Mouse (Mus musculus): Measurements from ENCODE around the gene Dnaic1.
"Not testable (repeated sequence)": the region's sequence is repeated elsewhere in the genome, so short reads cannot be mapped to it uniquely, and the experiment has no call there.

Dnaic1 gene

GRCm38 (mm10) chr4:41665009-41665675 is 95.6 kb downstream of the Dnaic1 start:
- DNase-seq (ENCODE audit: low spot score) = no peak

GRCm38 (mm10) chr4:41666646-41667045 is 97.1 kb downstream of the Dnaic1 start:
- DNase-seq (ENCODE audit: low spot score) = no peak

GRCm38 (mm10) chr4:41670836-41671235 is 101.3 kb downstream of the Dnaic1 start:
- no peak for DNase-seq (ENCODE audit: low spot score)

GRCm38 (mm10) chr4:41671500-41671899 is 101.9 kb downstream of the Dnaic1 start:
- no peak for DNase-seq (ENCODE audit: low spot score)

- DNase-seq (ENCODE audit: low spot score) = no peak
Observed at GRCm38 (mm10) chr4:41671963-41672480, 102.4 kb downstream of the Dnaic1 start.

GRCm38 (mm10) chr4:41672522-41672963 is 103.0 kb downstream of the Dnaic1 start:
- DNase-seq (ENCODE audit: low spot score) = no peak

GRCm38 (mm10) chr4:41673186-41673585 is 103.6 kb downstream of the Dnaic1 start:
- no peak for DNase-seq (ENCODE audit: low spot score)

- DNase-seq (ENCODE audit: low spot score) = no peak
Observed at GRCm38 (mm10) chr4:41676248-41677005, 106.9 kb downstream of the Dnaic1 start.

GRCm38 (mm10) chr4:41677006-41677629 is 107.5 kb downstream of the Dnaic1 start:
- no peak for DNase-seq (ENCODE audit: low spot score)

- no peak for DNase-seq (ENCODE audit: low spot score)
Observed at GRCm38 (mm10) chr4:41678863-41679262, 109.3 kb downstream of the Dnaic1 start.

GRCm38 (mm10) chr4:41679291-41679690 is 109.7 kb downstream of the Dnaic1 start:
- DNase-seq (ENCODE audit: low spot score) = no peak

- no peak for DNase-seq (ENCODE audit: low spot score)
Observed at GRCm38 (mm10) chr4:41681176-41681575, 111.6 kb downstream of the Dnaic1 start.

- DNase-seq (ENCODE audit: low spot score) = no peak
Observed at GRCm38 (mm10) chr4:41681947-41682346, 112.4 kb downstream of the Dnaic1 start.

GRCm38 (mm10) chr4:41682789-41683188 is 113.2 kb downstream of the Dnaic1 start:
- DNase-seq (ENCODE audit: low spot score) = no peak

- DNase-seq (ENCODE audit: low spot score) = not testable (repeated sequence)
Observed at GRCm38 (mm10) chr4:41683303-41683702, 113.7 kb downstream of the Dnaic1 start.

GRCm38 (mm10) chr4:41684131-41684930 is 114.8 kb downstream of the Dnaic1 start:
- not testable (repeated sequence) for DNase-seq (ENCODE audit: low spot score)

GRCm38 (mm10) chr4:41684931-41685453 is 115.4 kb downstream of the Dnaic1 start:
- DNase-seq (ENCODE audit: low spot score) = not testable (repeated sequence)

GRCm38 (mm10) chr4:41685882-41686492 is 116.4 kb downstream of the Dnaic1 start:
- DNase-seq (ENCODE audit: low spot score) = not testable (repeated sequence)

Measured in T-cell, adult 2 months (primary cell).